Mouse (Mus musculus) testis, postnatal 14 days (tissue): Measurements from ENCODE around the gene Vapa.

Experiments used
- DNase-seq: peaks from one replicate; pipeline ENCODE4 v3.0.0; 2021; ENCODE audit warnings: low spot score

Gene Vapa

GRCm38 (mm10) chr17:65625563-65625962 lies 12.2 kb upstream of the Vapa start:
- no peak for DNase-seq

- no peak for DNase-seq
These were observed 9.8 kb upstream of the Vapa start for GRCm38 (mm10) chr17:65623130-65623529.

GRCm38 (mm10) chr17:65618431-65618830 lies 5.1 kb upstream of the Vapa start:
- no peak for DNase-seq

GRCm38 (mm10) chr17:65615678-65616077 lies 2.3 kb upstream of the Vapa start:
- no peak for DNase-seq

GRCm38 (mm10) chr17:65614431-65614830 lies 1.1 kb upstream of the Vapa start:
- no peak for DNase-seq

- DNase-seq = no peak
These were observed 253 bp downstream of the Vapa start for GRCm38 (mm10) chr17:65613142-65613462.

GRCm38 (mm10) chr17:65612391-65613141 lies 789 bp downstream of the Vapa start:
- DNase-seq = peak; percentile 74

- DNase-seq = no peak
These were observed 1.6 kb downstream of the Vapa start for GRCm38 (mm10) chr17:65611721-65612120.

- DNase-seq = no peak
These were observed 4.6 kb downstream of the Vapa start for GRCm38 (mm10) chr17:65608743-65609142.

GRCm38 (mm10) chr17:65608312-65608687 lies 5.1 kb downstream of the Vapa start:
- DNase-seq = no peak

- DNase-seq = no peak
These were observed 5.6 kb downstream of the Vapa start for GRCm38 (mm10) chr17:65607574-65608311.

GRCm38 (mm10) chr17:65606014-65606413 lies 7.3 kb downstream of the Vapa start:
- DNase-seq = no peak

GRCm38 (mm10) chr17:65604892-65605291 lies 8.5 kb downstream of the Vapa start:
- no peak for DNase-seq

- DNase-seq = no peak
These were observed 9.0 kb downstream of the Vapa start for GRCm38 (mm10) chr17:65604315-65604714.

GRCm38 (mm10) chr17:65597857-65598486 lies 15.4 kb downstream of the Vapa start:
- DNase-seq = no peak

GRCm38 (mm10) chr17:65594687-65595086 lies 18.7 kb downstream of the Vapa start:
- DNase-seq = no peak

- DNase-seq = no peak
These were observed 26.5 kb downstream of the Vapa start for GRCm38 (mm10) chr17:65586892-65587291.

GRCm38 (mm10) chr17:65581440-65581839 lies 31.9 kb downstream of the Vapa start:
- no peak for DNase-seq

- no peak for DNase-seq
These were observed 33.6 kb downstream of the Vapa start for GRCm38 (mm10) chr17:65579766-65580165.

- no peak for DNase-seq
These were observed 38.0 kb downstream of the Vapa start for GRCm38 (mm10) chr17:65575339-65575738.

GRCm38 (mm10) chr17:65574850-65575249 lies 38.5 kb downstream of the Vapa start:
- DNase-seq = no peak

- DNase-seq = no peak
These were observed 41.5 kb downstream of the Vapa start for GRCm38 (mm10) chr17:65571866-65572265.

- peak; percentile 83 for DNase-seq
These were observed 41.9 kb downstream of the Vapa start for GRCm38 (mm10) chr17:65571466-65571865.
